ENCODE assay signal across 15 mouse cellular contexts in genomic region chrX:158984721-158985120, GRCm38 (mm10).
A peak's percentile ranks its signal among the peaks of the same experiment; 100 is the strongest.
DNase-seq lines count a peak whose midpoint lies in the region.
"Had no signal": no experiment of that assay in that cellular context is flagged by ENCODE, and none has a peak within 500 bp of the region (broad histone marks: within the 10 kb centered on the region; RNA-seq: fewer than 3 reads in every experiment).

No protein-coding gene starts in this region.

- DNase-seq in frontal cortex, adult 2 months (ENCODE audit: extremely low spot score in 1 of 2, low spot score in 1 of 2) = peak; percentile 26 to 67
- no peak for DNase-seq in frontal cortex, postnatal 10 days (ENCODE audit: low spot score in 2 of 2)
- peak; percentile 3 to 23 for DNase-seq in left cerebral cortex, postnatal 14 days (ENCODE audit: low spot score in 2 of 2)
- DNase-seq in left cerebral cortex, adult 8-10 months (ENCODE audit: low spot score in 2 of 2) = no peak
- DNase-seq in MN1 (ENCODE audit: low spot score) = peak; percentile 14
- no peak for DNase-seq in cerebellum, adult 11 months
- DNase-seq in kidney, adult 18-20 months = no peak
- DNase-seq: adrenal gland, adult 8-10 months; adrenal gland, postnatal 36 days; cerebellum, adult 11-12 months; cerebellum, adult 9-10 months; cerebellum, postnatal 25 days; gastrocnemius, postnatal 14 days; heart, adult 2 months; heart, postnatal 14 days had no signal

- intact Hi-C loops in left cerebral cortex, postnatal 14 days (cut with DNase I) = no loop called here

Comparison
In these comparisons a context has a peak if more than half of its experiments do, and no peak if none do; other contexts are left out.
1. DNase-seq: peak in frontal cortex, adult 2 months (2 of 2), left cerebral cortex, postnatal 14 days (2 of 2) and MN1 (single experiment); none in frontal cortex, postnatal 10 days (0 of 2), left cerebral cortex, adult 8-10 months (0 of 2), cerebellum, adult 11 months (single experiment) and kidney, adult 18-20 months (single experiment).